Mouse (Mus musculus) lung, embryonic 16.5 days (tissue): ENCODE measurements around the gene Gm20696. TPM values are rescaled to one million over a fixed set of nuclear protein-coding genes. Genes with fewer than 3 reads are reported as not detected.

Experiments
- ATAC-seq: fragments of 200-750 bp; cut with Nextera tagmentation; 2 replicates; pipeline ENCODE4 v1.8.0; 2017; ENCODE audit warnings: low read depth, mild to moderate bottlenecking, moderate library complexity
- H3K27ac ChIP-seq: fragments of 300-500 bp; sonication (generic); 2 replicates; pipeline ENCODE4 v1.5.1; 2014; ENCODE audit warnings: mild to moderate bottlenecking, control low read depth, low read length
- H3K27me3 ChIP-seq: fragments of 300-500 bp; sonication (generic); 2 replicates; pipeline ENCODE4 v1.6.1; 2014; ENCODE audit warnings: low read depth, low read length, mixed read lengths; ENCODE audit not compliant: control insufficient read depth, insufficient read depth
- H3K36me3 ChIP-seq: fragments of 300-500 bp; sonication (generic); 2 replicates; pipeline ENCODE4 v1.6.1; 2014; ENCODE audit warnings: low read length; ENCODE audit not compliant: control insufficient read depth, insufficient read depth
- H3K4me1 ChIP-seq: fragments of 300-500 bp; sonication (generic); replicated peaks from 2 replicates; pipeline ENCODE4 v1.6.1; 2014; ENCODE audit warnings: low read length, mixed read lengths; ENCODE audit not compliant: control insufficient read depth, insufficient read depth
- H3K4me2 ChIP-seq: fragments of 300-500 bp; sonication (generic); 2 replicates; pipeline ENCODE4 v1.6.1; 2014; ENCODE audit warnings: low read depth, low read length, control low read depth
- H3K4me3 ChIP-seq: fragments of 300-500 bp; sonication (generic); 2 replicates; pipeline ENCODE4 v1.5.1; 2014; ENCODE audit warnings: mild to moderate bottlenecking, low read length, control low read depth
- H3K9ac ChIP-seq: fragments of 300-500 bp; sonication (generic); 2 replicates; pipeline ENCODE4 v1.6.1; 2014; ENCODE audit warnings: low read length, control low read depth
- H3K9me3 ChIP-seq: fragments of 300-500 bp; sonication (generic); 2 replicates; pipeline ENCODE4 v1.6.1; 2016; ENCODE audit warnings: low read length; ENCODE audit not compliant: control insufficient read depth
- WGBS: fragments of 180-500 bp; shearing (Covaris S2); extraction: QIAGEN DNeasy Blood & Tissue Kit; methylation state at CpG from one replicate; pipeline ENCODE4 v1.1.7; 2014; 5-methylcytosine and 5-hydroxymethylcytosine counted together
- polyA plus RNA-seq: library from polyadenylated mRNA; unstranded; fragments of >200 nt; fragmentation: Nextera tagmentation; extraction: Ambion mirVana; gene quantifications from 2 replicates; pipeline ENCODE4 v1.2.1, GENCODE M21; 2015

Gm20696 gene
- polyA plus RNA-seq, 1 experiment from 2014 or later = 2.3 TPM

DNA sequence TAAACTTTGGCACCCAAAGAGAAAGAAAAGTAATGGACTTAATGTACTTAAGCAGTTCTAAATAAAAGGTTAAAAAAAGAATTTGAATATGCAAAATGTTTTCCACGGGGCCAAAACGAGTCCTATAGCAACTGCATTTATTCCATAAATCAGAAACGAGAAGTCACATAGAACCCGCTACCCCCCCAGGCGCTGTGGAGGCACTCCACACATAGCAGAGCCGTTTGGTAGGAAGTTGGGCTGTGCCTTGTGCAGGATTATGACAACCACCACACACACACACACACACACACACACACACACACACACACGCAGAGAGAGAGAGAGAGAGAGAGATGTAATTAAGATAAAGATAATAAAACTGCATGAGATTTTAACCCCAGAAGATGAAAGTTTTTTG is 46.1 kb downstream of the Gm20696 start:
- Histone ChIP-seq H3K4me1 (peaks cover 3% of the 10 kb centered on the region), H3K27me3 (no peaks in the 10 kb centered on the region), H3K4me3 (no peak overlapping the region), H3K9me3 (no peaks in the 10 kb centered on the region), H3K9ac (no peak overlapping the region), H3K4me2 (no peak overlapping the region), H3K36me3 (no peaks in the 10 kb centered on the region), H3K27ac (no peak overlapping the region)
- no peak for ATAC-seq
- WGBS = 53% methylated on average over 7 of the region's 7 CpGs

GRCm38 (mm10) chr6:99619964-99620363 is 46.6 kb downstream of the Gm20696 start:
- 42% methylated on average over 8 of the region's 8 CpGs for WGBS
- ATAC-seq = no peak
- no peak overlapping the region for H3K4me2 ChIP-seq
- H3K9me3 ChIP-seq = no peaks in the 10 kb centered on the region
- H3K36me3 ChIP-seq = no peaks in the 10 kb centered on the region
- H3K4me1 ChIP-seq = peaks cover 2% of the 10 kb centered on the region
- no peak overlapping the region for H3K9ac ChIP-seq
- H3K4me3 ChIP-seq = no peak overlapping the region
- H3K27ac ChIP-seq = no peak overlapping the region
- H3K27me3 ChIP-seq = no peaks in the 10 kb centered on the region

DNA sequence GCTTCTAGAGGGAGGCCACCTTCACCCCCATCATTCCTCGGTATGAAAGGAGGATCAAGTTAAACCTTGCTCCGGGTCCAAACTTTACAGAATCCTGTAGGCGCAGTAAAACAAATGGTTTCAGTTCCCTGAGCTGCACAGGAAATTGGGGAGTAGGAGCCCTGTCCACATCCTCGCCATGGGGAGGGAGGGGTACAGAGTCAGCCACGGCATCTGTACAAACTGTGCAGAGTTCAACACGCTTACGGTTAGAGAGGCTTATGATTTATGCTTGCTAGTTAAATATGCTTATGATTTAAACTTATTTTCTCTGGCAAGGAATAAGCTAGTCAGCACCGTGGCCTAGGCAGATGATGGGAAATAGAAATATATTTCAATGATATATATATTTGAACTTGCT is 47.1 kb downstream of the Gm20696 start:
- ATAC-seq = no peak
- Histone ChIP-seq H3K27me3 (no peaks in the 10 kb centered on the region), H3K4me1 (peaks cover 2% of the 10 kb centered on the region), H3K4me2 (no peak overlapping the region), H3K9me3 (no peaks in the 10 kb centered on the region), H3K4me3 (no peak overlapping the region), H3K27ac (no peak overlapping the region), H3K9ac (no peak overlapping the region), H3K36me3 (no peaks in the 10 kb centered on the region)
- 29% methylated on average over 8 of the region's 8 CpGs for WGBS

DNA sequence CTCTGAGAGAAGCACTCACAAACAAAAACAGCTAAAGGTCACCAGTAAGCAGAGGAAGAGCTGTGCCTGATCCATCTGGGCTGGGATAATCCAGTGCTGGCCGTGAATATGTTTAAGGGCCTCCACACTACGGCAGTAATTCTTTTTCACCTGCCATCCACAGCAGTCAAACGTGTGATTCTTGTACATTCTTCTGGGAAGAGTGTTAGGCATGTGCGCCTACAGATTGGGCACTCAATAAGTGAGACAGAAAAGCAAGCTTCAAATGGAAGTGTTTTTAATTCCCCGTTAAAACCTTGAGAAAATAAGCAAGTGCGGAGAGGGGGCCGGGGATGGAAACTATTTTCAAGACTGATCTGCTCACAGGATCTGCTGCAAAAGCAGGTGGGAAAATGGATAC is 48.7 kb downstream of the Gm20696 start:
- Histone ChIP-seq H3K4me2 (no peak overlapping the region), H3K4me1 (peaks cover 2% of the 10 kb centered on the region), H3K9ac (no peak overlapping the region), H3K36me3 (no peaks in the 10 kb centered on the region), H3K27ac (no peak overlapping the region), H3K4me3 (no peak overlapping the region), H3K27me3 (no peaks in the 10 kb centered on the region), H3K9me3 (no peaks in the 10 kb centered on the region)
- ATAC-seq = no peak
- 61% methylated on average over 7 of the region's 7 CpGs for WGBS

GRCm38 (mm10) chr6:99617415-99617814 is 49.2 kb downstream of the Gm20696 start:
- peaks cover 2% of the 10 kb centered on the region for H3K4me1 ChIP-seq
- H3K4me2 ChIP-seq = no peak overlapping the region
- H3K36me3 ChIP-seq = no peaks in the 10 kb centered on the region
- no peak for ATAC-seq
- no peak overlapping the region for H3K9ac ChIP-seq
- WGBS = 96% methylated on average over 1 of the region's 1 CpGs
- no peak overlapping the region for H3K4me3 ChIP-seq
- no peak overlapping the region for H3K27ac ChIP-seq
- no peaks in the 10 kb centered on the region for H3K27me3 ChIP-seq
- H3K9me3 ChIP-seq = no peaks in the 10 kb centered on the region

DNA sequence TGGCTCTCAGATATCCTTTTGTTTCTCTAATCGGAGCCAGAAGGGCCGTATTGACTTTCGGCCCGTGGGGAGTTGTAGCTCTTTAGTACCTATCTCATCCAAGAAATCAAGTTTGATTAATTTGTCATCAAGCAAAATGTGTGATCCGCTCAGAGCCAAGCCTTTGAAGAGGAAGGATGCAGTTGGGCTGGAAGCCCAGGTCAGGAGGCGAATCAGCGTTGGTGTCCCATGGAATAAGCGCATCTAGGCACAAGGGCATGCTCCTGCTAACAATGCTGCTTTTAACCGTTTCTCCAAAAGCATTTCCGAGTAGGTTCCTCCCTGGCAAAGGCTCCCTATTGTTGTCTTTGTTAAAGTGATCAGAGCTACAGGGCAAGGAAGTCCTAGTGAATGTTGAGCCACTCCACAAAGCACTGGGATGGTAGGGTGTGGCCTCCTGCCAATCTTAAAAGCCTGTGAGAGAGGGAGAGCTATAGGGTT is 51.3 kb downstream of the Gm20696 start:
- Histone ChIP-seq H3K27me3 (no peaks in the 10 kb centered on the region), H3K4me2 (no peak overlapping the region), H3K27ac (no peak overlapping the region), H3K9me3 (no peaks in the 10 kb centered on the region), H3K4me3 (no peak overlapping the region), H3K36me3 (no peaks in the 10 kb centered on the region), H3K4me1 (peaks cover 9% of the 10 kb centered on the region), H3K9ac (no peak overlapping the region)
- ATAC-seq = peak; percentile 71
- WGBS = 32% methylated on average over 10 of the region's 10 CpGs

DNA sequence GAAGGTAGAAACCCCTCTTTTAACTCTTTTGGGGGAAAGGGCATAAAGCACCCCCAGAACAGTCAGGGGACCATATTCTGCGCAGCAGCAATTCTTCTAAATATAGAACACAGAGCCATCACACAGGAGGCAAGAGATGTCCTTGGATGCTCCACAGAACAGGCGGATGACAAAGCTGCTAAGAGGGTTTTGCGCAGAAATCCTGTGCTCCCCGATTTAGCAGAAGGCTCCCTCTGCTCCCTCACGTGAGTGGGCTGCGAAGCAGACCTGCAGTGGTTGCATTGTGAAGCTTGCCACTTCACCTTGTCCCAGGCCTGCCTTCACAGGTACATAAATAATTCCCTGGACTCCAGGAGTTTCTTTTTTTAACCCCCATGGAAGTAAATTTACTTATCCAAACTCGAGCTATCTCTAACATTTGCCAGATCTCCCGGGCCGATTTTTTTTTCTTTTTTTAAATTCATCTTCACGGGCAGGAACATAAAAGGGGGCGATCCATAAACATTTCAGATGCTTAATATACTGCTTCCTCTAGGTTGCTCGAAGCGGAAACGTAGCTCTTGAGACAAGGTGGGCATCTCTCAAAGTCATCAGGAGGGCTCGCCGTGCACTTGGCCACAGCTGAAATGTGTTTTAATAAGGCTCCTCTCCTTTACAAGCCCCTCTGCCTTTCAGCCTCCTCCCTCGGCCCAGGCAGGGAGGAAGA is 51.9 kb downstream of the Gm20696 start:
- no peak overlapping the region for H3K4me2 ChIP-seq
- H3K36me3 ChIP-seq = no peaks in the 10 kb centered on the region
- H3K9ac ChIP-seq = no peak overlapping the region
- H3K4me3 ChIP-seq = no peak overlapping the region
- peaks cover 7% of the 10 kb centered on the region for H3K4me1 ChIP-seq
- H3K27me3 ChIP-seq = no peaks in the 10 kb centered on the region
- 48% methylated on average over 17 of the region's 17 CpGs for WGBS
- H3K27ac ChIP-seq = no peak overlapping the region
- no peaks in the 10 kb centered on the region for H3K9me3 ChIP-seq
- ATAC-seq = no peak

DNA sequence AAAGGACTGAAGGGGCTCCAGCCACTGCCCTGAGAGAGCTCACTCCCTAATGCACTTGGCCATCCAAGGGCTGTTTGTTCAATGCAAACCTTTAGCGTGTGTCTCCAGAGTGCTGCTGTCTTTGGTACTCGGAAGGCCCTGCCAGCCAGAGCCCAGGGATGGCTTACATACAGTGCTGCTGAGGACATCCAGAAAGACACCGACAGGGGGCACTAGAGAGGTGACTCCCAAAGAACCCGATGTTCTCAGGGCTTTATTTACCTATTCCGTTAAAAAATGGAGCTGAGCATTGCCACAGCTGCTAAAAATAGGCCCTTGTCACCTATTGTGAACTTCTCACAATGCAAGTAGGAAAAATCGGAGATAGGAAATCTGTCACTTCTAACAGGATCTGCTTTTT is 54.7 kb downstream of the Gm20696 start:
- 34% methylated on average over 6 of the region's 6 CpGs for WGBS
- no peaks in the 10 kb centered on the region for H3K36me3 ChIP-seq
- no peaks in the 10 kb centered on the region for H3K9me3 ChIP-seq
- ATAC-seq = no peak
- peaks cover 9% of the 10 kb centered on the region for H3K4me1 ChIP-seq
- H3K9ac ChIP-seq = no peak overlapping the region
- H3K27ac ChIP-seq = no peak overlapping the region
- no peak overlapping the region for H3K4me3 ChIP-seq
- no peak overlapping the region for H3K4me2 ChIP-seq
- no peaks in the 10 kb centered on the region for H3K27me3 ChIP-seq

DNA sequence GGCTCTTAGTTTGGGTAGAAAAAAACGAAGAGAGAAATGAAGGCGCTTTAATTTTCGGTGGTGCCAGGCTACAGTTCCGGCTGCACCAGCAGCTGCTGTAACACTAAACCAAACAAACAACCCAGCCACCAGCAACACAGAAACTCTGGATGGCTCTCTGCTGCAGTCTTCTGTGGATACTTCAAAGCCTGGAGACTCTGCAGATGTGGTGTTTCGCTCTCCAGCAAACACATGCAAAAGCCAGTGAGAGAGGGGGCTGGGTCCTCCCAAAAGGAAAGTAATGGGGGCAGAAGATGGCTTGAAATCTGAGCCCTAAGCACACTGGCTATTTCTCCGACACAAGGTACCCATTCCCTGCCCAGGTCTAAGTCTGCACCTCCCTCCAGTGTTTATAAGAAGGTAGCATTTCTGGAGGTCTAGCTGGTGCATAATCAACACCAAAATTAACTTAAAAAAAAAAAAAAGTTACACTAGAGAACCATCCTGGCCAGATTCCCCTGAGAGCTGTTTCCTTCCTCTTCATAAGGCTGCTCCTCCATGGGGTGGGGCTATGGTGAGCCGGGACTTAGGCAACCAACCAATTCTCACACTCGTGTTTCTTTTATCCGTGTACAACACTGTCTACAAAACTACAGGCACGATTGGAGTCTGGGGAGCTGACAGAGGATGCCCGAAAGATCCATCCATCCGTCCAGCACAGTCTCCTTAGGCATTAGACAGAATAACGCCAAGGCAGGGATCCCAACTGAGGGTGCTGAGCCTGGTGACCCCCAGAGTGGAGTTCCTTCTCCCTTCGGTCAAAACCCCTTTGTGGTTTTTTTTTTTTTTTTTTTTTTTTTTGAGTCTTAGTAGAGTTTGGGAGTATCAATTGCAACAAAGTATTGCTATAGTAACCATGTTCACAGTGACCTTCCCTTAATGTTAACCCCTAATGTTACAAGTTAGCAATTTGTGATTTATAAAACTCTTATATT is 55.9 kb downstream of the Gm20696 start:
- ATAC-seq = peak; percentile 56; the same call in 1 of the 2 replicates
- Histone ChIP-seq H3K9me3 (no peaks in the 10 kb centered on the region), H3K4me3 (no peak overlapping the region), H3K36me3 (no peaks in the 10 kb centered on the region), H3K27me3 (no peaks in the 10 kb centered on the region), H3K9ac (no peak overlapping the region), H3K4me2 (peak overlapping the region; percentile 4), H3K27ac (no peak overlapping the region), H3K4me1 (peaks cover 9% of the 10 kb centered on the region)
- WGBS = 23% methylated on average over 14 of the region's 14 CpGs
